Mouse (Mus musculus) CD4-positive, CD25-positive, alpha-beta regulatory T cell, adult 4 months (primary cell): Measurements from ENCODE around the gene F2r. TPM values are rescaled to one million over a fixed set of nuclear protein-coding genes. Genes with fewer than 3 reads are reported as not detected.
A peak's percentile ranks its signal among the peaks of the same experiment; 100 is the strongest.

ENCODE experiments used
- ATAC-seq: one replicate; pipeline ENCODE4 v1.8.0; 2017
- polyA plus RNA-seq, 2 experiments: library from polyadenylated mRNA; unstranded; fragments of 100-300 nt; shearing (Covaris generic); gene quantifications; one replicate each; pipeline ENCODE4 v1.2.1; 2017

F2r gene
- polyA plus RNA-seq, 2 experiments from 2014 or later = 21.4 to 25.0 TPM

GRCm38 (mm10) chr13:95592860-95593259 lies 25.4 kb downstream of the F2r start:
- peak; percentile 87 for ATAC-seq

GRCm38 (mm10) chr13:95591606-95592005 lies 26.7 kb downstream of the F2r start:
- ATAC-seq = no peak

- ATAC-seq = no peak
Observed at GRCm38 (mm10) chr13:95587628-95588027, 30.7 kb downstream of the F2r start.

GRCm38 (mm10) chr13:95584898-95585297 lies 33.4 kb downstream of the F2r start:
- no peak for ATAC-seq

GRCm38 (mm10) chr13:95583237-95584189 lies 34.8 kb downstream of the F2r start:
- no peak for ATAC-seq

GRCm38 (mm10) chr13:95581850-95582249 lies 36.4 kb downstream of the F2r start:
- no peak for ATAC-seq

- ATAC-seq = no peak
Observed at GRCm38 (mm10) chr13:95578016-95578697, 40.1 kb downstream of the F2r start.

GRCm38 (mm10) chr13:95570877-95571276 lies 47.4 kb downstream of the F2r start:
- no peak for ATAC-seq

GRCm38 (mm10) chr13:95569326-95569725 lies 49.0 kb downstream of the F2r start:
- no peak for ATAC-seq

- no peak for ATAC-seq
Observed at GRCm38 (mm10) chr13:95568336-95568735, 50.0 kb downstream of the F2r start.

GRCm38 (mm10) chr13:95566841-95567551 lies 51.3 kb downstream of the F2r start:
- peak; percentile 93 for ATAC-seq

- ATAC-seq = peak; percentile 67
Observed at GRCm38 (mm10) chr13:95563693-95564092, 54.6 kb downstream of the F2r start.

- ATAC-seq = no peak
Observed at GRCm38 (mm10) chr13:95563066-95563610, 55.1 kb downstream of the F2r start.

- ATAC-seq = no peak
Observed at GRCm38 (mm10) chr13:95557326-95557725, 61.0 kb downstream of the F2r start.

GRCm38 (mm10) chr13:95553885-95554492 lies 64.3 kb downstream of the F2r start:
- no peak for ATAC-seq

Other genes starting within 250 kb of the F2r start
- gene Aggf1, start 243.1 kb downstream of the F2r start, polyA plus RNA-seq = 10 to 100 TPM in 1 of 2 experiments, 1 to 10 TPM in 1; 9.9 to 13.6 TPM
- not detected for gene Crhbp, start 173.6 kb downstream of the F2r start, polyA plus RNA-seq
- not detected for gene S100z, start 139.8 kb downstream of the F2r start, polyA plus RNA-seq
- gene F2rl1, start 93.3 kb downstream of the F2r start, polyA plus RNA-seq = 10 to 100 TPM; 11.2 to 25.9 TPM
- gene F2rl2, start 78.4 kb upstream of the F2r start, polyA plus RNA-seq = 1 to 10 TPM; 3.9 to 4.3 TPM